Mouse (Mus musculus) embryo, embryonic 11 days (tissue): ENCODE measurements around the gene P3h2.

Experiments used
- DNase-seq: peaks from one replicate; pipeline ENCODE4 v3.0.0-alpha.2; 2015

The P3h2 gene

DNA sequence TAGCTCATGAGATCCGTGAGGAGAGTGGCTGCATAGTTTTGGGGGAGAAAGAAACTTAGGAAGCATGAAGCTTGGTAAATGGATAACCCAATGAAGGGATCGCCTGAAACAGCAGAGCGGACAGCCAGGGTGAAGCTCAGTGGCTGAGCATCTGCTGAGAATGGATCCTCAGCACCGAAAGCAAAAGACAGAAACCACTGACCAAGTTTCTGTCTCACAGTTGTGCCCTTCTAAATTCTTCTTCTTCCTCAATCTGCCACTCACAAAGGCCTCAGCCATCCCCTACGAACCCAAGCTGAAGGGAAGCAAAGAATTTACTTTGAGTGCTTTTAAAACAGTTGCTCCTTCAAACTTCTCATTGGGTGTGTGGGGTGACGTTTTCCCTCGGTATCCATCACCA lies 134.3 kb downstream of the P3h2 start:
- DNase-seq = no peak

DNA sequence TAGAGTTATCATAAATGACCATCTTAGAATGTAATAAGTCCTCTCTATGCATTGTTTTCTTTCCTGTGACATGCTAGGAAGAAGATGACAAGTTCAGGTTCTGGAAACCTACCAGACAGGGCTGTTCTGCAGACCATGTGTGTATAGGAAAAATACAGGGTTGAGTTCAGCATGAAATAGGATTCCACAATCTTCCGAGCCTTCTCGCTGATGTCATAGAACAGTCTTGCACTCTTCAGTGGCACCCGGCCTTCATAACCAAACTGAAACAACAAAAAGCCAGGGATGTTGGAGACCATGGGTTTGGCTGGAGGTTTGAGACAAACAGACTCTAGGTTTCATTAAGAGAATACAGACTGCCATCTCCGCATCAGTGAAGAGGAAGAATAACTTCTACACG lies 134.9 kb downstream of the P3h2 start:
- DNase-seq = no peak

DNA sequence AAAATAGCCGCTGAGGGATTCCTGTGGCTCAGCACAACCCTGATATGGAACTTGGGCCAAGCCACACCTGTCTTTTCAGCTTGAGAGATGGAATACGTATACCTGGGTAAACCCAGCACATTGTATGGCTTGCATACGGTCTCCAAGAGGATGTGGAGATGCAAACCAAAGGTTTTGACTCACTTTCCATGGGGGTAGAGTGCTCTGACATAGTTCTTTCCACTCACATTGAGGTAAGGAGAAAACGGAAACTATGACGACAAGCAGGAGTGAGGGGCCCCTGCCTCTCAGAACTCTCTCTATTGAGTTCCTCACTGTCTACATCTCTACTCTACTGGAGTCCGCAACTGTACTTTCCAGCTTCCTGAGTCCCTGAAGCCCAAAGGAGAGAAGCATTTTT lies 135.4 kb downstream of the P3h2 start:
- no peak for DNase-seq

DNA sequence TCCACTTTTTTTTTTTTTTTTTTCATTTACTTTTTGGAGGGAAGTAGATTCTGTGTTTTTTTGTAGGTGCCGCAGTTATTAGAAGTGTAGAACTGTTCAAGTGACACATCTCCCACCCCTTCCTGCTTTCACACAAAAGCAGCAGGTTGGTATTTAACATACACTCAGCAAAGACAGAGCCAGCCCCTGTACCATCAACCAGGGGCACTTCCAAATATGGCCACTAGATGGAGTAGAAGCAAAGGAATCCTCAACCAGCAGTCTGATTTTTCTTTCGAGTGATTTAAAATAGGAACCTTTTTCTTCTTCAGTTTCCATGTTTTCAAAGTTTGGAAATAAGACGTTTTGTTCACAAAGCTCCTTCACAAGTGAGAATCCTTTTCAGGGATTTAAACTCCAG lies 138.3 kb downstream of the P3h2 start:
- DNase-seq = peak; percentile 71

DNA sequence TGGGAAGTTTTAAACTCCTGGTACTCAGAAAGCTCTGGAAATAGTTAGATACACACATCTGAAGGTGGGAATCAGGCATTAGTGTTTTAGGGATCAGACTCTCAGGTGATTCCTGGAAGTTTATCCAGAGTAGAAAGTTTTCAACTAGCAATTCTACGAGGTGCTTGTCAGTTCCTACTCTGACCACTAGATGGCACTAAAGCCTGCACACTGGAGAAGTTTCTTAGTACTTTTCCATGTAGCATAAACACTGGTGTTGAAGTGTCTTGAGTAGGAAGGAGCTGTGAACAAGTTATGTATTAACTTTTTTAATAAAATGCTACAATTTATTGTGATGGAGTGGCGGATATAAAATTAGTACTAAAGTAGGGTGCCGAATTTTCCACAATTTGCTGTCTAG lies 141.7 kb downstream of the P3h2 start:
- DNase-seq = peak; percentile 75

DNA sequence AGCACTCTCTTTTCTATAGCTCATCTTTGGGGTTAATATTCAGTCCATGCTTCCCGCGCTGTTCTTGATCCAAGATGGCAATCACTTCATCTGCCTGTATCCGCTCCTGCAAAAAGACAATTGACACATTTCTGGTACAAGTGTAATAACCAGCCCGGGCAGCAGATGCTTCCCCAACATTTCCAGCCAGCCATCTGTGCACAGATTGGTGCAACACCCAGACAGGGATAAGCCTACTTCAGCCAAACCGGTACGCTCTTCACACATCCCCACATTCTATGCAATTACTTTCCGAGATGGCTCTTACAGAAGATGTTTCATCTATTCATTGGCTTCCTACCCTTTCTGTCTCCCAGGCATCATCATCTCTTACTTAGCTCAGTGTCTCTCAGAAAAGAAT lies 145.2 kb downstream of the P3h2 start:
- no peak for DNase-seq

DNA sequence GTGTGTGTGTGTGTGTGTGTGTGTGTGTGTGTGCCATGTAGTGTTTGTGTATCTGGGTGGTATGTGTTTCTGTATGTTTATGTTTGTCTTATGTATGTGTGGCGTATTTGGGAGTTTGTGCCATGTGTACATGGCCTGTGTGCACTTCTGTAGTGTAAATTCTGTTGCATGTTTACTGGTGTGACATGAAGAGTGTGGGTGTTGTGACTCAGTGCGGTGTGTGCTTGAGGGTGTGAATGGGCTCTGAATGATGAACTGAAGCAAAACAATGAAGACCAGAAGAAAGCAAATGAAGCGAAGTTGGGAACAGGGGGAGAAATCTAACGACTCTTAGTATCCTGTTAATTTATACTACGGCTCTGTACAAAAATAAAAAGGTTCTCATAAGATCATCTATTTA lies 145.7 kb downstream of the P3h2 start:
- DNase-seq = no peak

DNA sequence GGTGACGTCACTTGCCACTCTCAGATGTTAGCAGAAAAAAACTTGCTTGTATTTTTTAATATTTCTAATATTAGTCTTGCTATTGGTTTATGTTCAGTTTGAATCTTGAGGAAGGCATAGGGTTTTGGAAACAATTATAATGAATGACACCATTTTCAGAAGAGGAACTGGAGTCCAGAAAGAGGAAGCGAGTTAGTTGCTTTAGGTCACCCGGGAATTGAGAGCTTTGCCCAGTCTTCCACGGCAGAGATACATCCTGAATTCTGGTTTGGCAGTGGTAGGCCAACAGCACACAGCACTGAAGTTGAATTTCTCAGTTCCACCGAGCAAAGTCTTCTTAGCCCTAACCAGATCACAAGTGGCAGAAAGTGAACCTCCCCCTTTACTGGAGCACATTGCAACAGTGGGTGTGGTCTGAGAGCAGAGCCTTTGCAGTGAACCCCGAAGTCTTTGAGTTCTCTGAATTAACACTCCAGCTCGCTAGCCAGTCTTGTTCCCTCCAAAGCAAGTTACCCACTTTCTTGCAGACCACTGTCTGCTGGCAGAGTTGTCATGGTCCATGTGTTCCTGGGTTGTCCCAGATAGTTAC lies 146.8 kb downstream of the P3h2 start:
- no peak for DNase-seq

DNA sequence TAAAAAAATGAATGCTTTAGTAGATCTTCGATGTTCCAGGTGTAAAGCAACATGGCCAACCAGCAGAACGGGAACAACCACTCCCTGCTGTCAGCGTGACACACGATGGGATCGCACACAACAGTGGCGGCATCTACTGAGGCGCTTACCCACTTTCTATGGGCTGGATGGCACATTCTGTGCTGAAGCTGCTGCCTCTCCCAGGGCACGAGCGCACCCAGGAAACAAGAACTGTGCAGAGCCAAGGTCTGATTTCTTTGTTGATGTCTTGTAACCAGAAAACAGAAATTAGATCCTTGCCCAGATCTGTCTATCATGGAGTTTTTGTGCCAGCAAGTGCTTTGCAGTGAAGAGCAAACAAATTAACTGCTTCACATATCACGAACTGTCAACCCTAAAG lies 147.4 kb downstream of the P3h2 start:
- no peak for DNase-seq

DNA sequence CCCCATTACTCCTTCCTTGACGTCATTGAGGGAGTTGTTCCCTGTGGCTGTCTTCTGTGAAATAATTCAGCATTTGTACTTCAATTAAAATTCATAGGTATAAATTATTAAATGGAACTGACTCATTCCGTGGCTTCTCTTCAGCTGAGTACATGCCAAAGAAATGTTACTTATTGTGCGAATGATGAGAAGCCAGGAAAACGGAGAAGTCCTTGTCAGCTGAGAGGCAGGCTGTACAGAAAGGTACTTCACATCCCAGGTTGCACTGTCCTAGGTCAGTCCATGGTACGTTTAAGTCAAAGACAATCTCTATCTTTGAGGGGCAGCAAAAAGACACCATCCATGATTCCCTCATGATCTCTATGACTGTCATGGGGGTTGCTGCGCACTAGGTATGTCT lies 148.8 kb downstream of the P3h2 start:
- DNase-seq = no peak

DNA sequence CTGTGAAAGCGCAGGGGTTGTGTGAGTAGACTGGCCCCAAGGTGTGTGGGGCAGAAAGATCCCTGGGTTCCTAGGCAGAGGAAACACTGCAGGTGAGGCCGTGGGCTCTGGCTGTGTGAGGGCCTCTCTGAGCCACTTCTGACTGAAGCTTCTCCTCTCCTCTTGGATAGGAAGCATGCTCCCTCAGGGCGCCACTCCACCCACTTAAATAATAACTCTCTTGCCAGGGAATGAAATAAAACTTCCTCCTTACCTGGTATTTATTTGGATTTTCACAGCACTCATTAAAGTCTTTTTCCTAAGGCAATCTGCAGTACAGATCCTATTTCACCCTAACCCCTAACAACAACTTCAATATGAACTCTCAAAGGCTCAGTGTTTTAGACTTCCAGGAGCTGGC lies 151.0 kb downstream of the P3h2 start:
- no peak for DNase-seq

DNA sequence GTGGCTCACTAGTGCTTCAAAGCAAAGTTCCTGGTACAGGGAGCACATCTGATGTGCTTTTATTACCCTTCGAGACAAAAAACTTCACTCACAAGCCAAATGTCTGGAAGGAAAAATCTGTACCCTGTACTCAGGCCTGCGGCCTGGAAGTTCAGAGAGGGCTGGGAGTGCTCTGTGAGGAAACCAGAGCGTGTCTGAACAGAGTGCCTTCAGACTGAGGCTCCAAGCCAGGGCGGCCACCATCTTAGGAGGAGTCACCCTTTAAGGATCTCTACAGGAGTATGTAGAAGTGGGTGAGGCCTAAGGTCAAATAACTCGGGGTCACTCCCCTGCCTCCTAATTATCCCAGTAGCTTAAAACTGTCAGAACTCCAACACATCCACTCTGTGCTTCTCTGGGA lies 152.2 kb downstream of the P3h2 start:
- no peak for DNase-seq

DNA sequence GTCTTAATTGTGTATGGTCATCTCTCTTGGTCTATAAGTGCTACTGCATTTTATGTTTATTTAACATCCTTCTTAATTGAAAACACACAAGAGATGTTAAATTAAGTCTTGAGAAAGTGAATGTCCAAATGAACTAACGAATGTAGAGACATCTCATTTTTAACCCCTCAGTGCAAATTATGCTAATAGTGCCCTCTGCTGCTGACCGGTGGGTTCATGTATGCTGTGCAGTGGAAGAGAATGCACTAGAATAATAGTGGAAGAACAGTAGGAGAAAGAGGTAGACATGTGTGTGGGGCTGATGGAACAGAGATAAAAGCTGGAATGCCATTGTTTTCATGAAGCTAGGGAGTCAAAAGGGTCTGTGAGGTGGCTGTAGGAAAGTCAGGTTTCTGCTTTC lies 153.6 kb downstream of the P3h2 start:
- peak; percentile 14 for DNase-seq

DNA sequence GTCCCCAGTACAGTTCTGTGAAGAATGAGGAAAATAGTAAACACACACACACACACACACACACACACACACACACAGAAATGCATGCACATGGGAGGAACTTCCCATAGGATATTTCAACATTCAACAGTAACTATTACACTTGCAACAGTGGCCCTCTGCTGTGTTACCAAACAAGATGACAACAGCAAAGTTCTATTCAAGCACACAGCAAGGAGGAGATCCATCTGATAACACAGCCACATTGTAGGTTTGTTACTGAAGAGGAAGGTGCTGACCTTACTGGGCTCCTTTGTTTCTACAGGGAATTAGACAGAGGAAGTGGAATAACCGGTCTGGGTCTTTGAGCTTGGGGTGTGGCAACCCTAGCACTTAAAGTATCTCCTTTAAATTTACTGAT lies 157.5 kb downstream of the P3h2 start:
- no peak for DNase-seq

DNA sequence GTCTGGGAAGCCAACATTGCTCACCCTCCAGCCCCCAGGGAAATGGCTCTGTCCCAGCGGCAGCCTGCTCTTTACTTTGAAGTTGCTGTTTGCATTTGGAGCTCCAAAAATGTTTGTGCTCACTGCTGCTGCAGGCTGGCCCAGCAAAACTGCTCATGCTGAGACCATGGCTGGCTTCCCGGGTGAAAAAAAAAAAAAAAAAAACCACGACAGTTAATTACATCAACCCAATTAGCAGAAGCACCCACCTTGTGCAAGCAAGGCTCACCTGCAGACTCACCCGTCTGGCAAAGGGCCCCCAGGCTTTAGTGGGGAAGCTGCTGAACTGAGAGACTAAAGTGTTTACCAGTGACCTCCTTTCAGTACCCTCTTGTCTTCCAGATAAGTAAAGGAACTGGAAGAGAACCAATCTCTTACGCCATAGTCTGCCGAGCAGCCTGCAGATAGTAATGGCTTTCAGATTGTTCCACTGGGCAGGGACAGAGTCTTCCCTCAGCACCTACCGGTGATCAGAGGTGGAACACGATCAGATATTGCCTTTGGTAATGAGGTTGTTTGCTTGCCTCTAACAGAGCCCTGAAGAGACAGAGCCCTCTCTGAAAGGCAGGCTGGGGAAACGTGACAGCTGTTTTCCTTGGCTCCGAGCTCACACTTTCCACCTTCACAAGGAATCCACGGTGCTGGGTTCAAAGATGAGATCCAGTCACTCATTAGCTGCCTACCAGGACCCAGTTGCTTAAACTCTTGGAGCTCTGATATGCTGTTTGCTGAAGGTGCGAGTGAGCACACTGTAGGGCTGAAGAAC lies 160.2 kb downstream of the P3h2 start:
- no peak for DNase-seq

DNA sequence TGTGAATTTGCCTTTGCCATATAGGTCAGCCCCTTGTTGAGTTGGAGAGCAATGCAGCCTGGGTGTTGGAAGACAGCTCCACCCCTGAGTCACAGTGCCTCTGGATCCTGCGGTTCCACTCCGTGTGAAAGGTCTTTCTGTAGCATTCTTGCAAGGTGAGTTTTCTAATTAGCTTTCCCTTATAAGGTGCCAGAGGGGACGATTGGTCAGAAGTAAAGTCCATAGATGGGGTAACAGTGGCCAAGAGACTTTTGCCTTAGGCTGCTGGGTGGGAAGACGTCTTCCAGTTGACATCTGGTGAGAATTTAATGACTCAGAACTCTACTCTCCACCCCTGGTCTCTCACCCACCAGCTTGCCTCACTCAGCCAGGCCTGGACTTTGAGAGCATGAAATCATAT lies 163.3 kb downstream of the P3h2 start:
- no peak for DNase-seq

DNA sequence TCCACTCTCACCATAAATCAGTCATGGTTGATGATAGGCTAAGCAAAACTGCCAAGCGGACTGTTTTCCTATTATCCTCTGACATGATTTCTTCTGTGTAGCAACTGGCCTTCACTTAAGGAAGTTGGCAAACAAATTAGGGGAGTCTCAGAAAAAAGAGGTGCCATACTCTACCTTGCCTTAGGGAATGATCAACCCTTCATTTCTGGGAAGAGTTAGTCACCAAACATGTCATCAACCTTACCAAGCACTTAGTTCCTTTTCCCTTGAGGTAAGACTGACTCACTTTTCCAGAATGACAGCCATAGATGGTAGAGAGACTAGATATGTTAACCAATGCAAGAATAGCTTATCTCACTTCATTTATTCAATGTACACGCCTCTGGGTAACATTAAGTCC lies 171.4 kb downstream of the P3h2 start:
- no peak for DNase-seq

DNA sequence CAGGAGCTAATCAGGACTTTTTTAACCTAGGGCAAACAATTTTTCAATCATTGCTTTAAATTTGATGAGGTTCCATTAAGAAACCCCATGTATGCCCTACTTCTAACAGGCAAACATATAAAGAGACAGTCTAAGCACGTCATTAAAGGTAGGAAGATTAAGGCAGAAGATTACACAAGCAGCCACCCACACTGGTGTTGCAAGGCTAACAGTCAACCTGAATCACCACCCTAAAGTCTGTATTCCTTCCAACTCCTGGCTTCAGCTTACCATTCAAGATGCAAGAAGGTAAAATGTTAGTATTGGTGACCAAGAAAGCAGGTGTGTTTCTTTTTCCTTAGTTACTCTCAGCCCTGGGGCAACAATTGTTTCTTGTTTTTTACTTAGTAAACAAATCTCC lies 193.4 kb downstream of the P3h2 start:
- no peak for DNase-seq
